Mouse (Mus musculus): Measurements from ENCODE around the gene Fbxl2.

- no peak for TF ChIP-seq EP300 (IDR thresholded peaks at IDR 0.05)
- no peak for TF ChIP-seq CTCF (IDR thresholded peaks at IDR 0.05)
Measured at GRCm38 (mm10) chr9:113966838-113967237, 79.2 kb downstream of the Fbxl2 start.
